Mouse (Mus musculus) lung, adult 2 months (tissue): ENCODE results near the gene Otud3.

ENCODE experiments used
- CTCF ChIP-seq: fragments of 200-500 bp; IDR thresholded peaks from 2 replicates; pipeline ENCODE4 v1.5.1; 2011; ENCODE audit warnings: mild to moderate bottlenecking, low read length, control low read depth; ENCODE audit not compliant: insufficient read depth
- POLR2A ChIP-seq: fragments of 200-500 bp; IDR thresholded peaks from 2 replicates; pipeline ENCODE4 v1.6.1; 2011; ENCODE audit warnings: low read depth, mild to moderate bottlenecking, control low read depth, low read length, borderline replicate concordance; ENCODE audit errors: extremely low read depth

- TF ChIP-seq POLR2A = no peak
- TF ChIP-seq CTCF = no peak
These were observed 32.7 kb downstream of the Otud3 start for GRCm38 (mm10) chr4:138880811-138881584.
